Mouse (Mus musculus) heart, postnatal 0 days (tissue): ENCODE results near the gene Shisal2a.

Experiments
- CTCF ChIP-seq: IDR thresholded peaks from 2 replicates; pipeline ENCODE4 v1.5.1; 2016; ENCODE audit warnings: antibody characterized with exemption, control low read depth, low read depth
- EP300 ChIP-seq: IDR thresholded peaks from 2 replicates; pipeline ENCODE4 v1.6.1; 2016; ENCODE audit warnings: antibody characterized with exemption, low read depth

DNA sequence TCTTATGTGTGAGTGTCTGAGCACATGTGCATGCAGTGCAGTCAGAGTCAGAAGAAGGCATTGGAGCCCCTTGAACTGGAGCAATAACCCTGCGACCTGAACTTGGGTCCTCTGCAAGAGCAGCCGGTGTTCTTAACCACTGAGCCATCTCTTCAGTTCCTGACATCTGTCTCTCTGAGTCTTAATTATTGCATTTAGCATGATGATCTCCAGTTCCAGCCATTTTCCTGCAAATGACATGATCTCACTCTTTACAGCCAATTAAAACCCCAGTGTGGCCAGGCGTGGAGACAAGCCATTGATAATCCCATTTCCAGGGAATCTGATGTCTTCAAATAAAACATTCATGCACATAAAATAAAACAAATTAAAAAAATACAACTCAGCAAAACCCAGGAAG lies 5.6 kb upstream of the Shisal2a start:
- no peak for TF ChIP-seq CTCF
- no peak for TF ChIP-seq EP300
